Mouse (Mus musculus): ENCODE data around the gene Zp3.

Zp3 gene

GRCm38 (mm10) chr5:136002751-136003151, 22.9 kb downstream of the Zp3 start:
- no peak for DNase-seq (ENCODE audit: low spot score in 2 of 2)

- no peak for DNase-seq (ENCODE audit: low spot score in 2 of 2)
These were observed 24.6 kb downstream of the Zp3 start for GRCm38 (mm10) chr5:136004537-136004936.

GRCm38 (mm10) chr5:136007745-136008144, 27.8 kb downstream of the Zp3 start:
- no peak for DNase-seq (ENCODE audit: low spot score in 2 of 2)

- DNase-seq (ENCODE audit: low spot score in 2 of 2), result no peak
These were observed 35.0 kb downstream of the Zp3 start for GRCm38 (mm10) chr5:136014877-136015276.

GRCm38 (mm10) chr5:136015586-136015985, 35.7 kb downstream of the Zp3 start:
- no peak for DNase-seq (ENCODE audit: low spot score in 2 of 2)

- DNase-seq (ENCODE audit: low spot score in 2 of 2), result no peak
These were observed 36.3 kb downstream of the Zp3 start for GRCm38 (mm10) chr5:136016014-136016876.

GRCm38 (mm10) chr5:136017262-136017661, 37.4 kb downstream of the Zp3 start:
- no peak for DNase-seq (ENCODE audit: low spot score in 2 of 2)

- no peak for DNase-seq (ENCODE audit: low spot score in 2 of 2)
These were observed 38.8 kb downstream of the Zp3 start for GRCm38 (mm10) chr5:136018726-136019125.

GRCm38 (mm10) chr5:136019907-136020306, 40.0 kb downstream of the Zp3 start:
- DNase-seq (ENCODE audit: low spot score in 2 of 2), result no peak

GRCm38 (mm10) chr5:136025712-136026111, 45.8 kb downstream of the Zp3 start:
- DNase-seq (ENCODE audit: low spot score in 2 of 2), result no peak

GRCm38 (mm10) chr5:136026859-136027258, 47.0 kb downstream of the Zp3 start:
- DNase-seq (ENCODE audit: low spot score in 2 of 2), result peak in 1 of 2 experiments; percentile 11

GRCm38 (mm10) chr5:136027612-136028311, 47.9 kb downstream of the Zp3 start:
- DNase-seq (ENCODE audit: low spot score in 2 of 2), result no peak

- DNase-seq (ENCODE audit: low spot score in 2 of 2), result no peak
These were observed 55.0 kb downstream of the Zp3 start for GRCm38 (mm10) chr5:136034868-136035267.

- DNase-seq (ENCODE audit: low spot score in 2 of 2), result no peak
These were observed 55.4 kb downstream of the Zp3 start for GRCm38 (mm10) chr5:136035285-136035684.

- DNase-seq (ENCODE audit: low spot score in 2 of 2), result no peak
These were observed 56.8 kb downstream of the Zp3 start for GRCm38 (mm10) chr5:136036667-136037066.

Measured in right cerebral cortex, adult 2 months (tissue).